Mouse (Mus musculus): ENCODE measurements around the gene Zfp14. TPM values are rescaled to one million over a fixed set of nuclear protein-coding genes. Genes with fewer than 3 reads are reported as not detected.

Gene Zfp14
- polyA plus RNA-seq, 1 experiment from 2014 or later, result 6.2 TPM

- peak; percentile 93 for ATAC-seq (ENCODE audit: low FRiP score)
- Histone ChIP-seq H3K4me2 (peak within 1 kb of the TSS; percentile 81), H3K4me1 (ENCODE audit: control insufficient read depth, insufficient read depth, low read length) (peaks cover 17% of the 10 kb centered on the region), H3K36me3 (ENCODE audit: control insufficient read depth, insufficient read depth, low read length) (peaks cover 13% of the 10 kb centered on the region; the same call in 1 of the 2 replicates), H3K9ac (ENCODE audit: low read length) (peak within 1 kb of the TSS; percentile 81), H3K27ac (ENCODE audit: low read depth, low read length) (peak within 1 kb of the TSS; percentile 72; the same call in 1 of the 2 replicates), H3K27me3 (ENCODE audit: control insufficient read depth, insufficient read depth, low read length) (no peaks in the 10 kb centered on the region), H3K9me3 (ENCODE audit: control insufficient read depth, low read length) (no peaks in the 10 kb centered on the region), H3K4me3 (ENCODE audit: low read depth, low read length) (peak within 1 kb of the TSS; percentile 68)
- DNase-seq (ENCODE audit: low spot score, missing footprints), result peak; percentile 99
- WGBS, result under 1% methylated on average over 40 of the region's 40 CpGs
Observed at GRCm38 (mm10) chr7:30090092-30090969, 39.2 kb upstream of the Zfp14 start, which contains the start of the genes Gm26920 and Zfp566. Gm26920 (minus strand) TSS chr7:30090410. Zfp566 (minus strand) TSS chr7:30090527.

GRCm38 (mm10) chr7:30089405-30089804, 38.2 kb upstream of the Zfp14 start:
- H3K27me3 ChIP-seq (ENCODE audit: control insufficient read depth, insufficient read depth, low read length), result no peaks in the 10 kb centered on the region
- no peaks in the 10 kb centered on the region for H3K9me3 ChIP-seq (ENCODE audit: control insufficient read depth, low read length)
- ATAC-seq (ENCODE audit: low FRiP score), result no peak
- DNase-seq (ENCODE audit: low spot score, missing footprints), result no peak
- peak overlapping the region; percentile 81 for H3K9ac ChIP-seq (ENCODE audit: low read length)
- peak overlapping the region; percentile 81 for H3K4me2 ChIP-seq
- H3K4me3 ChIP-seq (ENCODE audit: low read depth, low read length), result peak overlapping the region; percentile 68
- 14% methylated on average over 6 of the region's 6 CpGs for WGBS
- H3K27ac ChIP-seq (ENCODE audit: low read depth, low read length), result no peak overlapping the region
- peaks cover 16% of the 10 kb centered on the region for H3K4me1 ChIP-seq (ENCODE audit: control insufficient read depth, insufficient read depth, low read length)
- H3K36me3 ChIP-seq (ENCODE audit: control insufficient read depth, insufficient read depth, low read length), result peaks cover 17% of the 10 kb centered on the region; the same call in 1 of the 2 replicates

- Histone ChIP-seq H3K27ac (ENCODE audit: low read depth, low read length) (no peak overlapping the region), H3K9ac (ENCODE audit: low read length) (no peak overlapping the region), H3K9me3 (ENCODE audit: control insufficient read depth, low read length) (no peaks in the 10 kb centered on the region), H3K4me2 (no peak overlapping the region), H3K27me3 (ENCODE audit: control insufficient read depth, insufficient read depth, low read length) (no peaks in the 10 kb centered on the region), H3K4me3 (ENCODE audit: low read depth, low read length) (no peak overlapping the region), H3K4me1 (ENCODE audit: control insufficient read depth, insufficient read depth, low read length) (peaks cover 12% of the 10 kb centered on the region), H3K36me3 (ENCODE audit: control insufficient read depth, insufficient read depth, low read length) (peaks cover 19% of the 10 kb centered on the region; the same call in 1 of the 2 replicates)
- DNase-seq (ENCODE audit: low spot score, missing footprints) (no peak), ATAC-seq (ENCODE audit: low FRiP score) (no peak)
- WGBS, result 95% methylated on average over 9 of the region's 9 CpGs
Observed at GRCm38 (mm10) chr7:30086524-30086923, 35.3 kb upstream of the Zfp14 start.

GRCm38 (mm10) chr7:30072146-30073028, 21.2 kb upstream of the Zfp14 start, which contains the start of gene Zfp82:
Zfp82 (minus strand) TSS chr7:30072900.
- H3K9ac ChIP-seq (ENCODE audit: low read length), result peak within 1 kb of the TSS; percentile 83
- H3K4me2 ChIP-seq, result peak within 1 kb of the TSS; percentile 95
- peaks cover 4% of the 10 kb centered on the region; the same call in 1 of the 2 replicates for H3K4me1 ChIP-seq (ENCODE audit: control insufficient read depth, insufficient read depth, low read length)
- no peaks in the 10 kb centered on the region for H3K27me3 ChIP-seq (ENCODE audit: control insufficient read depth, insufficient read depth, low read length)
- peak; percentile 94 for ATAC-seq (ENCODE audit: low FRiP score)
- H3K27ac ChIP-seq (ENCODE audit: low read depth, low read length), result peak within 1 kb of the TSS; percentile 44; the same call in 1 of the 2 replicates
- DNase-seq (ENCODE audit: low spot score, missing footprints), result peak; percentile 98
- under 1% methylated on average over 50 of the region's 50 CpGs for WGBS
- no peaks in the 10 kb centered on the region for H3K9me3 ChIP-seq (ENCODE audit: control insufficient read depth, low read length)
- peak within 1 kb of the TSS; percentile 78 for H3K4me3 ChIP-seq (ENCODE audit: low read depth, low read length)
- no peaks in the 10 kb centered on the region; the same call in 1 of the 2 replicates for H3K36me3 ChIP-seq (ENCODE audit: control insufficient read depth, insufficient read depth, low read length)

- no peak overlapping the region for H3K4me3 ChIP-seq (ENCODE audit: low read depth, low read length)
- no peak overlapping the region for H3K27ac ChIP-seq (ENCODE audit: low read depth, low read length)
- 82% methylated on average over 5 of the region's 5 CpGs for WGBS
- DNase-seq (ENCODE audit: low spot score, missing footprints) (no peak), ATAC-seq (ENCODE audit: low FRiP score) (no peak)
- no peaks in the 10 kb centered on the region for H3K27me3 ChIP-seq (ENCODE audit: control insufficient read depth, insufficient read depth, low read length)
- no peaks in the 10 kb centered on the region; the same call in 1 of the 2 replicates for H3K36me3 ChIP-seq (ENCODE audit: control insufficient read depth, insufficient read depth, low read length)
- H3K4me1 ChIP-seq (ENCODE audit: control insufficient read depth, insufficient read depth, low read length), result no peaks in the 10 kb centered on the region
- H3K9ac ChIP-seq (ENCODE audit: low read length), result no peak overlapping the region
- H3K9me3 ChIP-seq (ENCODE audit: control insufficient read depth, low read length), result no peaks in the 10 kb centered on the region
- no peak overlapping the region for H3K4me2 ChIP-seq
Observed at GRCm38 (mm10) chr7:30064622-30065021, 13.4 kb upstream of the Zfp14 start.

- no peaks in the 10 kb centered on the region for H3K27me3 ChIP-seq (ENCODE audit: control insufficient read depth, insufficient read depth, low read length)
- no peak for DNase-seq (ENCODE audit: low spot score, missing footprints)
- no peak overlapping the region for H3K4me3 ChIP-seq (ENCODE audit: low read depth, low read length)
- no peak overlapping the region for H3K9ac ChIP-seq (ENCODE audit: low read length)
- H3K27ac ChIP-seq (ENCODE audit: low read depth, low read length), result no peak overlapping the region
- no peak overlapping the region for H3K4me2 ChIP-seq
- H3K9me3 ChIP-seq (ENCODE audit: control insufficient read depth, low read length), result no peaks in the 10 kb centered on the region
- H3K36me3 ChIP-seq (ENCODE audit: control insufficient read depth, insufficient read depth, low read length), result no peaks in the 10 kb centered on the region; the same call in 1 of the 2 replicates
- H3K4me1 ChIP-seq (ENCODE audit: control insufficient read depth, insufficient read depth, low read length), result no peaks in the 10 kb centered on the region
- WGBS, result 83% methylated on average over 5 of the region's 5 CpGs
- no peak for ATAC-seq (ENCODE audit: low FRiP score)
Observed at GRCm38 (mm10) chr7:30062478-30062877, 11.3 kb upstream of the Zfp14 start.

GRCm38 (mm10) chr7:30060341-30060740, 9.2 kb upstream of the Zfp14 start:
- Histone ChIP-seq H3K9me3 (ENCODE audit: control insufficient read depth, low read length) (no peaks in the 10 kb centered on the region), H3K4me1 (ENCODE audit: control insufficient read depth, insufficient read depth, low read length) (no peaks in the 10 kb centered on the region), H3K9ac (ENCODE audit: low read length) (no peak overlapping the region), H3K27ac (ENCODE audit: low read depth, low read length) (no peak overlapping the region), H3K36me3 (ENCODE audit: control insufficient read depth, insufficient read depth, low read length) (peaks cover 5% of the 10 kb centered on the region; the same call in 1 of the 2 replicates), H3K27me3 (ENCODE audit: control insufficient read depth, insufficient read depth, low read length) (no peaks in the 10 kb centered on the region), H3K4me3 (ENCODE audit: low read depth, low read length) (no peak overlapping the region), H3K4me2 (no peak overlapping the region)
- ATAC-seq (ENCODE audit: low FRiP score), result no peak
- 74% methylated on average over 6 of the region's 6 CpGs for WGBS
- DNase-seq (ENCODE audit: low spot score, missing footprints), result no peak

- DNase-seq (ENCODE audit: low spot score, missing footprints), result no peak
Observed at GRCm38 (mm10) chr7:30053591-30053990, 2.4 kb upstream of the Zfp14 start.

More at GRCm38 (mm10) chr7:30053591-30053990, 2.4 kb upstream of the Zfp14 start:
- no peak overlapping the region for H3K4me3 ChIP-seq (ENCODE audit: low read depth, low read length)
- ATAC-seq (ENCODE audit: low FRiP score), result no peak
- no peak overlapping the region for H3K4me2 ChIP-seq
- H3K27me3 ChIP-seq (ENCODE audit: control insufficient read depth, insufficient read depth, low read length), result no peaks in the 10 kb centered on the region
- peaks cover 7% of the 10 kb centered on the region; the same call in 1 of the 2 replicates for H3K36me3 ChIP-seq (ENCODE audit: control insufficient read depth, insufficient read depth, low read length)
- no peak overlapping the region for H3K27ac ChIP-seq (ENCODE audit: low read depth, low read length)
- 11% methylated on average over 3 of the region's 3 CpGs for WGBS
- H3K9me3 ChIP-seq (ENCODE audit: control insufficient read depth, low read length), result no peaks in the 10 kb centered on the region
- no peak overlapping the region for H3K9ac ChIP-seq (ENCODE audit: low read length)
- H3K4me1 ChIP-seq (ENCODE audit: control insufficient read depth, insufficient read depth, low read length), result peaks cover 3% of the 10 kb centered on the region; the same call in 1 of the 2 replicates

Data from midbrain, embryonic 11.5 days (tissue).